Mouse (Mus musculus) stomach, embryonic 16.5 days (tissue): Measurements from ENCODE around the gene Tmem72. TPM values are rescaled to one million over a fixed set of nuclear protein-coding genes. Genes with fewer than 3 reads are reported as not detected.

Experiments used
- ATAC-seq: fragments of 200-750 bp; cut with Nextera tagmentation; 2 replicates; pipeline ENCODE4 v1.8.0; 2017; ENCODE audit warnings: moderate number of reproducible peaks, moderate TSS enrichment; ENCODE audit not compliant: insufficient read depth, low FRiP score
- H3K27ac ChIP-seq: fragments of 300-500 bp; sonication (generic); 2 replicates; pipeline ENCODE4 v1.5.1; 2014; ENCODE audit warnings: low read length
- H3K27me3 ChIP-seq: fragments of 300-500 bp; sonication (generic); 2 replicates; pipeline ENCODE4 v1.6.1; 2014; ENCODE audit warnings: low read length, control low read depth, mixed read lengths; ENCODE audit not compliant: control insufficient read depth, insufficient read depth
- H3K36me3 ChIP-seq: fragments of 300-500 bp; sonication (generic); 2 replicates; pipeline ENCODE4 v1.6.1; 2014; ENCODE audit warnings: low read length; ENCODE audit not compliant: control insufficient read depth, insufficient read depth
- H3K4me1 ChIP-seq: fragments of 300-500 bp; sonication (generic); 2 replicates; pipeline ENCODE4 v1.6.1; 2014; ENCODE audit warnings: low read length, control low read depth, mixed read lengths; ENCODE audit not compliant: control insufficient read depth, insufficient read depth
- H3K4me2 ChIP-seq: fragments of 300-500 bp; sonication (generic); 2 replicates; pipeline ENCODE4 v1.6.1; 2014; ENCODE audit warnings: low read depth, low read length, mixed read lengths
- H3K4me3 ChIP-seq: fragments of 300-500 bp; sonication (generic); replicated peaks from 2 replicates; pipeline ENCODE4 v1.5.1; 2014; ENCODE audit warnings: mild to moderate bottlenecking, low read length
- H3K9ac ChIP-seq: fragments of 300-500 bp; sonication (generic); 2 replicates; pipeline ENCODE4 v1.6.1; 2014; ENCODE audit warnings: low read length
- H3K9me3 ChIP-seq: fragments of 300-500 bp; sonication (generic); replicated peaks from 2 replicates; pipeline ENCODE4 v1.6.1; 2016; ENCODE audit warnings: low read length, control low read depth; ENCODE audit not compliant: control insufficient read depth
- WGBS: fragments of 180-500 bp; shearing (Covaris S2); extraction: QIAGEN DNeasy Blood & Tissue Kit; methylation state at CpG from one replicate; pipeline ENCODE4 v1.1.7; 2014; 5-methylcytosine and 5-hydroxymethylcytosine counted together
- polyA plus RNA-seq: library from polyadenylated mRNA; unstranded; fragments of >200 nt; fragmentation: Nextera tagmentation; extraction: Ambion mirVana; gene quantifications from 2 replicates; pipeline ENCODE4 v1.2.1, GENCODE M21; 2015

Tmem72 gene
- polyA plus RNA-seq, 1 experiment from 2014 or later = 0.40 TPM

GRCm38 (mm10) chr6:116649811-116650210 is 66.9 kb downstream of the Tmem72 start:
- Histone ChIP-seq H3K4me1 (peaks cover 14% of the 10 kb centered on the region), H3K4me3 (no peak overlapping the region), H3K9ac (0 out of 2 replicates have a peak overlapping the region, but pooled peaks have one; percentile 8), H3K9me3 (no peaks in the 10 kb centered on the region), H3K27ac (peak overlapping the region; percentile 83), H3K4me2 (no peak overlapping the region), H3K27me3 (no peaks in the 10 kb centered on the region), H3K36me3 (no peaks in the 10 kb centered on the region)
- 0 out of 2 replicates have a peak, but pooled peaks have one; percentile 21 for ATAC-seq
- 68% methylated on average over 7 of the region's 7 CpGs for WGBS

GRCm38 (mm10) chr6:116647763-116648162 is 69.0 kb downstream of the Tmem72 start:
- no peaks in the 10 kb centered on the region for H3K27me3 ChIP-seq
- no peak overlapping the region for H3K4me3 ChIP-seq
- H3K4me1 ChIP-seq = peaks cover 14% of the 10 kb centered on the region
- H3K27ac ChIP-seq = no peak overlapping the region
- WGBS = 78% methylated on average over 12 of the region's 12 CpGs
- H3K9ac ChIP-seq = no peak overlapping the region
- H3K4me2 ChIP-seq = no peak overlapping the region
- no peaks in the 10 kb centered on the region for H3K9me3 ChIP-seq
- peak; percentile 27; the same call in 1 of the 2 replicates for ATAC-seq
- no peaks in the 10 kb centered on the region for H3K36me3 ChIP-seq

- no peak overlapping the region for H3K9ac ChIP-seq
- peak overlapping the region; percentile 36; the same call in 1 of the 2 replicates for H3K27ac ChIP-seq
- H3K4me1 ChIP-seq = no peaks in the 10 kb centered on the region
- no peaks in the 10 kb centered on the region for H3K9me3 ChIP-seq
- ATAC-seq = peak; percentile 82; the same call in 1 of the 2 replicates
- 51% methylated on average over 3 of the region's 3 CpGs for WGBS
- H3K4me2 ChIP-seq = no peak overlapping the region
- H3K27me3 ChIP-seq = no peaks in the 10 kb centered on the region
- no peaks in the 10 kb centered on the region for H3K36me3 ChIP-seq
- no peak overlapping the region for H3K4me3 ChIP-seq
These were observed 72.4 kb downstream of the Tmem72 start for GRCm38 (mm10) chr6:116644335-116644734.

- no peaks in the 10 kb centered on the region for H3K9me3 ChIP-seq
- ATAC-seq = no peak
- no peak overlapping the region for H3K4me2 ChIP-seq
- no peak overlapping the region for H3K9ac ChIP-seq
- 50% methylated on average over 4 of the region's 4 CpGs for WGBS
- H3K27me3 ChIP-seq = no peaks in the 10 kb centered on the region
- no peaks in the 10 kb centered on the region for H3K36me3 ChIP-seq
- H3K4me3 ChIP-seq = no peak overlapping the region
- H3K27ac ChIP-seq = peak overlapping the region; percentile 36; the same call in 1 of the 2 replicates
- H3K4me1 ChIP-seq = no peaks in the 10 kb centered on the region
These were observed 72.8 kb downstream of the Tmem72 start for GRCm38 (mm10) chr6:116643881-116644280.

- no peak for ATAC-seq
- Histone ChIP-seq H3K27ac (no peak overlapping the region), H3K4me2 (no peak overlapping the region), H3K9me3 (no peaks in the 10 kb centered on the region), H3K36me3 (no peaks in the 10 kb centered on the region), H3K4me1 (no peaks in the 10 kb centered on the region), H3K27me3 (no peaks in the 10 kb centered on the region), H3K4me3 (no peak overlapping the region), H3K9ac (no peak overlapping the region)
- 81% methylated on average over 11 of the region's 11 CpGs for WGBS
These were observed 73.8 kb downstream of the Tmem72 start for GRCm38 (mm10) chr6:116642942-116643341.

- 54% methylated on average over 2 of the region's 2 CpGs for WGBS
- ATAC-seq = no peak
These were observed 77.0 kb downstream of the Tmem72 start for GRCm38 (mm10) chr6:116639663-116640062.

GRCm38 (mm10) chr6:116638871-116639270 is 77.8 kb downstream of the Tmem72 start:
- no peak overlapping the region for H3K4me3 ChIP-seq
- no peaks in the 10 kb centered on the region; the same call in 1 of the 2 replicates for H3K4me1 ChIP-seq
- no peak for ATAC-seq
- H3K9me3 ChIP-seq = no peaks in the 10 kb centered on the region
- H3K27me3 ChIP-seq = no peaks in the 10 kb centered on the region
- 84% methylated on average over 2 of the region's 2 CpGs for WGBS
- H3K4me2 ChIP-seq = no peak overlapping the region
- no peaks in the 10 kb centered on the region for H3K36me3 ChIP-seq
- H3K9ac ChIP-seq = no peak overlapping the region
- H3K27ac ChIP-seq = no peak overlapping the region

More at GRCm38 (mm10) chr6:116639663-116640062, 77.0 kb downstream of the Tmem72 start:
- Histone ChIP-seq H3K4me3 (no peak overlapping the region), H3K36me3 (no peaks in the 10 kb centered on the region), H3K27me3 (no peaks in the 10 kb centered on the region), H3K4me2 (no peak overlapping the region), H3K9me3 (no peaks in the 10 kb centered on the region), H3K9ac (no peak overlapping the region), H3K27ac (no peak overlapping the region), H3K4me1 (no peaks in the 10 kb centered on the region; the same call in 1 of the 2 replicates)

GRCm38 (mm10) chr6:116637496-116637895 is 79.2 kb downstream of the Tmem72 start:
- no peaks in the 10 kb centered on the region for H3K36me3 ChIP-seq
- H3K9ac ChIP-seq = no peak overlapping the region
- no peak for ATAC-seq
- no peak overlapping the region for H3K4me2 ChIP-seq
- H3K4me1 ChIP-seq = no peaks in the 10 kb centered on the region; the same call in 1 of the 2 replicates
- no peak overlapping the region for H3K27ac ChIP-seq
- H3K9me3 ChIP-seq = no peaks in the 10 kb centered on the region
- no peaks in the 10 kb centered on the region for H3K27me3 ChIP-seq
- WGBS = 87% methylated on average over 5 of the region's 5 CpGs
- no peak overlapping the region for H3K4me3 ChIP-seq

- Histone ChIP-seq H3K27ac (no peak overlapping the region), H3K4me3 (no peak overlapping the region), H3K4me1 (no peaks in the 10 kb centered on the region; the same call in 1 of the 2 replicates), H3K27me3 (no peaks in the 10 kb centered on the region), H3K9me3 (no peaks in the 10 kb centered on the region), H3K4me2 (no peak overlapping the region), H3K36me3 (no peaks in the 10 kb centered on the region), H3K9ac (no peak overlapping the region)
- no peak for ATAC-seq
- WGBS = 71% methylated on average over 9 of the region's 9 CpGs
These were observed 80.0 kb downstream of the Tmem72 start for GRCm38 (mm10) chr6:116636581-116637235.
